Mouse (Mus musculus) left cerebral cortex, adult 2 months (tissue): ENCODE results near the gene Tmem92. TPM values are rescaled to one million over a fixed set of nuclear protein-coding genes. Genes with fewer than 3 reads are reported as not detected.
A peak's percentile ranks its signal among the peaks of the same experiment; 100 is the strongest.

Source experiments
- DNase-seq, 2 experiments: peaks; one replicate each; pipeline ENCODE4 v3.0.0; 2021 to 2022; ENCODE audit warnings: low spot score in 2 of 2, mixed read lengths in 1 of 2; ENCODE audit errors: extremely low spot score in 1 of 2
- H3K27ac ChIP-seq: fragments of 200-600 bp; 2 replicates; pipeline ENCODE4 v1.8.1; 2022
- H3K4me3 ChIP-seq: fragments of 200-600 bp; 2 replicates; pipeline ENCODE4 v1.8.1; 2022
- CTCF ChIP-seq: fragments of 200-600 bp; IDR thresholded peaks from 2 replicates; pipeline ENCODE4 v1.8.1; 2022; ENCODE audit warnings: antibody characterized with exemption, mild to moderate bottlenecking, moderate library complexity
- intact Hi-C: fragments of 180-260 bp; cut with DNase I; formaldehyde crosslinking; loops from one replicate; pipeline ENCODE4 v1.15.1; 2025
- total RNA-seq, 2 experiments: library from RNA; stranded (reverse); gene quantifications; 2 replicates each; pipeline ENCODE4 v1.2.3; 2021

Tmem92 gene
- total RNA-seq, 2 experiments from 2014 or later, result not detected

DNA sequence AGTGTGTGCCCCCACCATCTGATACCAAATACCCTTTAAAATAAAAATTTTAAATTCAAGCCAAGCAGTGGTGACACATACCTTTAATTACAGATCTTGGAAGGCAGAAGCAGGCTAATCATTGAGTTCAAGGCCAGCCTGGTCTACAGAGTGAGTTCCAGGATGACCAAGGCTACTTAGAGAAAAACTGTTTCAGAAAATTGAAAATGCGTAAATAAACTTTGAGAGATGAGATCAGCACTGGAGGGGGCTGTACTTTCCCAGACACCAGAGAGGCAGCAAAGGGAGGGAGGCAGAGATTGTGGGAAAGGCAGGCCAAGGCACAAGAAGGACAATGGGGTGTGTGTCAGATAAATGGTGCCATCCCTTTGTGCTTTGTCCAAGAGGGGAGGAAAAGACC lies 20.2 kb downstream of the Tmem92 start:
- no peak overlapping the region for H3K4me3 ChIP-seq
- no peak for TF ChIP-seq CTCF
- H3K27ac ChIP-seq, result no peak overlapping the region
- intact Hi-C loops, result no loop called here
- no peak for DNase-seq

GRCm38 (mm10) chr11:94760799-94761198 lies 21.7 kb downstream of the Tmem92 start:
- no peak for DNase-seq
- no peak overlapping the region for H3K4me3 ChIP-seq
- no peak overlapping the region for H3K27ac ChIP-seq
- no peak for TF ChIP-seq CTCF
- intact Hi-C loops, result no loop called here

DNA sequence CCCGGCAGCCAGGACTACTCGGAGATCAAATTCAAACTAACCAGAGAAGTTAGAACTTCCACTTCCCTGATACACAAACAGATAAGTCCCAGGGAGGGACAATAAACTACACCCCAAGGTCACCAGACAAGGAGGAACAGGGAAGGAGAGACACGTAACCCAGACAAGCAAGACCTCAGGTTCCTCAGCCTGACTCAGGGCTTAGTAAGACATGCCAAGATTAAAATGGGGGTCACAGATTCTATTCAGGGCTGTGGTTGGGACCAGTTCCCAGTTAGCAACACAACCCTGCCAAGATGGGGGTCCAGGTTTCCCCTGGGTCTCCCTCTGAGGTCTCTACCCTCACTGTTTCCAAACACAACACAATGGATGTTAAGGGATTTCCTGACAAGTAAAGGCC lies 22.1 kb downstream of the Tmem92 start:
- no peak for DNase-seq
- no peak for TF ChIP-seq CTCF
- H3K4me3 ChIP-seq, result no peak overlapping the region
- no peak overlapping the region for H3K27ac ChIP-seq
- intact Hi-C loops, result no loop called here

GRCm38 (mm10) chr11:94759916-94760315 lies 22.6 kb downstream of the Tmem92 start:
- intact Hi-C loops, result no loop called here
- Histone ChIP-seq H3K27ac (no peak overlapping the region), H3K4me3 (no peak overlapping the region)
- TF ChIP-seq CTCF, result no peak
- DNase-seq, result no peak

DNA sequence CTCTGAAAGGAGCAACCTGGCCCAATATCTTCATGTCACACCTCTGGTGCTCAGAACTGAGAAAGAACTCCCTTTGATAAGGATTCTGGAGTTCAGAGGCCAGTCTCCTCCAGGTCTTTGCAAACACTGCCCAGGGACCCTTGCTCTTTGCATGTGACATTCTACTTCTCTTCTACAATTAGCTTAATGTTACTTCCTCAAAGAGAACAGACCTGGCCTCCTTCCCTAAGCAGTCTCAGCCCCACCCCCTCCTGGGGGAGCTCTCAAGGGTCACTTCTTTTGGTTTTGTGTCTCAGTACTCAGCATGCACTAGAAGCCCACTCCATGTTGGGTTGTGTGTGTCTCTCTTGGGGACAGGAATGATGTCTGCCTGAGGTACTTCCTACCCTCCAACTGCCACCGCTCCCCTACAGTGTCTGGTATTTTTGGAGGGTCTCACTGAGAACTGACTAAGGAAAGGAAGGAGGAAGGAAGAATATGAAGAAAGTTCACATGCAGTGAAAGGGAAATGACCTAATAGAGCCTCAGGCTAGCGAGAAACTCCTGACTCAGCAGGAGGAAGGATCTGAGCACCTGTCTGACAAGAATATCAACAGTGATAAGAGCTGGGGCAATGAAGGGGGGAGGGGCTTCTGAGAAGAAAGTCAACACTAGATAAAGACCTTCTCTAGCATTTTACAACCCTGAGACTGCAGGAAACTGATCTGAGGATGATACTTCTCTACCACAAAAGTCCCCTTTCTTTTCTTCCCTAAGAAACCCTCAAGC lies 29.4 kb downstream of the Tmem92 start:
- Histone ChIP-seq H3K27ac (no peak overlapping the region), H3K4me3 (no peak overlapping the region)
- no peak for DNase-seq
- no peak for TF ChIP-seq CTCF
- intact Hi-C loops, result no loop called here

- DNase-seq, result no peak
- intact Hi-C loops, result no loop called here
- Histone ChIP-seq H3K4me3 (no peak within 1 kb of the TSS), H3K27ac (no peak within 1 kb of the TSS)
- TF ChIP-seq CTCF, result no peak
Measured at GRCm38 (mm10) chr11:94741732-94742272, 40.7 kb downstream of the Tmem92 start, which contains the start of gene Cdc34b. TSS of gene Cdc34b (plus strand) at chr11:94741782.

- DNase-seq, result no peak
- intact Hi-C loops, result loop anchor here (5.0 kb wide), 1 partner anchor 42 kb away; no protein-coding TSS in a partner anchor
- TF ChIP-seq CTCF, result no peak
Measured at GRCm38 (mm10) chr11:94735746-94736145, 46.8 kb downstream of the Tmem92 start.

DNA sequence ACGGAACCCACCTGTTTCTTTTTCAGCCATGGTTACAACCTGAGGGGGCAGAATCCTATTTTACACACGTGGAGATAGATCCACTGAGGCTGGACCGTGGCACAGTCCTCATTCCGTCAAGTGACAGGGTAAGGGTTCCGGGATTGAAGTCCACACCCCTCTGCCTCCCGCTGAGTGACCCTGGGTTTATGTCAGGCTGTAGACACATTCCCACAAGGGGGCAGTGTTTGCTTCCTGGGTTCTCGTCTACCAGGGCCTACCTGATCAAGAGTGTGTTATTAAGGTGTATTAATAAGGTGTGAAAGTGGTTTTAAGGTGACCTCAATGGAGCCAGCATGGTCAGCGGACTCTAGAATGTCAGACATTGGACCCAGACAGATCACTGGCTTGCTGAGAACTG lies 49.7 kb downstream of the Tmem92 start:
- TF ChIP-seq CTCF, result peak; percentile 43
- no peak overlapping the region for H3K27ac ChIP-seq
- intact Hi-C loops, result no loop called here
- DNase-seq, result no peak
- H3K4me3 ChIP-seq, result no peak overlapping the region

More at GRCm38 (mm10) chr11:94735746-94736145, 46.8 kb downstream of the Tmem92 start:
- no peak overlapping the region for H3K4me3 ChIP-seq
- H3K27ac ChIP-seq, result no peak overlapping the region

GRCm38 (mm10) chr11:94731229-94731628 lies 51.3 kb downstream of the Tmem92 start:
- DNase-seq, result peak in 1 of 2 experiments; percentile 10
- no peak overlapping the region for H3K4me3 ChIP-seq

DNA sequence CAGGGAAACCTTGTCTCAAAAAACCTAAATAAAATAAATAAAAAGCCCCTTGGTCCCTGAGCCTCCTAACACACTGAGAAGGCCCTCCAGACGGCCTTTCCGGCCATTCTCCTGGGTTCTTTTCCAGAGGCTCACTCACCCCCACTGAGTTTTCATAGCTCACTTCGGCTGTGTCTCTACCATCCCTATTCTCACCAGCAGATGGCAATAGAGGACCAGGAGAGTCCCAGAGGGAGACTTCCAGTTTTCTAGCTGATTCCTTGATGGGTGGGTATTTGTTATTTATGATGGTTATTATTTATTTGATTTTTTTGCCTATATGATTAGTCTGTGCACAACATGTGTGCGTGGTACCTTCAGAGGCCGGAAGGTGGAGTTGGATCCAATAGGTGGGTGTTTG lies 52.2 kb downstream of the Tmem92 start:
- DNase-seq, result peak; percentile 50 to 74
- H3K4me3 ChIP-seq, result no peak overlapping the region
- intact Hi-C loops, result loop anchor here (1.0 to 2.0 kb wide), 3 partner anchors 56 to 241 kb away; partner anchors contain the start of gene Col1a1
- no peak overlapping the region for H3K27ac ChIP-seq
- peak; percentile 93 for TF ChIP-seq CTCF

More at GRCm38 (mm10) chr11:94731229-94731628, 51.3 kb downstream of the Tmem92 start:
- no peak for TF ChIP-seq CTCF
- intact Hi-C loops, result loop anchor here (2.0 kb wide), 2 partner anchors 206 to 240 kb away; partner anchors contain the start of gene Col1a1
- no peak overlapping the region for H3K27ac ChIP-seq

DNA sequence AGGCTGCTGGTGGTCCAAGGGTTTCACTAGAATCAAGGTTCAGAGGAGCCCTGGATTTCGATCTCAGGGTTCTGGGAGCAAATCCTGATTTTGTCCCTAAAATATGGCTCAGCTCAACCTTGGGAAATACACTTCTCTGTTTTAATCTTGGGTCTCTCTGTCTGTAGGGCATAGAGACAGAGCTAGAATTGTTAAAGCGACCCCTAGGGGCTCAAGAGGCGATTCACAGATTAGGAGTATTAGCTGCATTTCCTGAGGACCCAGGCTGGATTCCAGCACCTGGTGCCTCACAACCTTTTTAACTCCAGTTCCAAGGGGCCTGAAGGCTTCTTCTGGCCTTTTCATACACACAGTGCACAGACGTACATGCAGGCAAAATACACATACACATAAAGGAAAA lies 52.9 kb downstream of the Tmem92 start:
- TF ChIP-seq CTCF, result peak; percentile 23
- no peak overlapping the region for H3K27ac ChIP-seq
- intact Hi-C loops, result no loop called here

DNA sequence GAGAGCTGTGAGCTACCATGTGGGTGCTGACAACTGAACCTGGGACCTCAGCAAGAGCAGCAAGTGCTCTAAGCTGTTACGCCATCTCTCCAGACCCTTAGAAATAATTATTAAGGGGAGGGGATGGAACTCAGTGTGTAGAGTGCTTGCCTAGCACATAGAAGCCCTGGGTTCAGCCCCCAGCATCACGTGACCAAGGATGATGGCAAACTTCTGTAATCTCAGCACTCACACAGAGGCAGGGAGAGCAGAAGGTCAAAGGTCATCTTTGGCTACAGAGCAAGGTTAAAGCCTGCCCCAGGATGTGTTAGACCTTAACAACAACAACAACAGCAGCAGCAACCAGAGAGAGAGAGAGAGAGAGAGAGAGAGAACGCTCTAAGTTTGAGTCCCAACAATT lies 54.0 kb downstream of the Tmem92 start:
- TF ChIP-seq CTCF, result no peak
- no peak for DNase-seq
- Histone ChIP-seq H3K4me3 (no peak overlapping the region), H3K27ac (no peak overlapping the region)
- intact Hi-C loops, result no loop called here

More for the DNA sequence above, 52.9 kb downstream of the Tmem92 start:
- DNase-seq, result no peak
- H3K4me3 ChIP-seq, result no peak overlapping the region
